Mouse (Mus musculus) heart, postnatal 0 days (tissue): Measurements from ENCODE around the gene Kif1c. TPM values are rescaled to one million over a fixed set of nuclear protein-coding genes. Genes with fewer than 3 reads are reported as not detected.
"Not testable (repeated sequence)": the region's sequence is repeated elsewhere in the genome, so short reads cannot be mapped to it uniquely, and the experiment has no call there.

ENCODE experiments used
- ATAC-seq: fragments of 200-750 bp; cut with Nextera tagmentation; 2 replicates; pipeline ENCODE4 v1.8.0; 2017; ENCODE audit warnings: low read depth, moderate number of reproducible peaks, moderate library complexity; ENCODE audit not compliant: insufficient read depth
- DNase-seq: peaks from one replicate; pipeline ENCODE4 v3.0.0-alpha.2; 2016; ENCODE audit warnings: low spot score
- H3K27ac ChIP-seq: fragments of 300-500 bp; sonication (generic); 2 replicates; pipeline ENCODE4 v1.5.1; 2014; ENCODE audit warnings: low read depth, mild to moderate bottlenecking
- H3K27me3 ChIP-seq: fragments of 300-500 bp; sonication (generic); 2 replicates; pipeline ENCODE4 v1.6.1; 2014; ENCODE audit warnings: low read length, mixed read lengths; ENCODE audit not compliant: control insufficient read depth, insufficient read depth
- H3K36me3 ChIP-seq: fragments of 300-500 bp; sonication (generic); replicated peaks from 2 replicates; pipeline ENCODE4 v1.6.1; 2014; ENCODE audit warnings: low read length, mixed read lengths; ENCODE audit not compliant: control insufficient read depth, insufficient read depth
- H3K4me1 ChIP-seq: fragments of 300-500 bp; sonication (generic); 2 replicates; pipeline ENCODE4 v1.6.1; 2014; ENCODE audit warnings: antibody characterized with exemption; ENCODE audit not compliant: control insufficient read depth, insufficient read depth
- H3K4me2 ChIP-seq: fragments of 300-500 bp; sonication (generic); 2 replicates; pipeline ENCODE4 v1.6.1; 2014; ENCODE audit warnings: low read depth, mild to moderate bottlenecking, low read length, moderate library complexity
- H3K4me3 ChIP-seq: fragments of 300-500 bp; sonication (generic); 2 replicates; pipeline ENCODE4 v1.5.1; 2014; ENCODE audit warnings: low read depth, low read length
- H3K9ac ChIP-seq: fragments of 300-500 bp; sonication (generic); replicated peaks from 2 replicates; pipeline ENCODE4 v1.6.1; 2014; ENCODE audit warnings: low read depth, low read length, mixed read lengths
- H3K9me3 ChIP-seq: fragments of 300-500 bp; sonication (generic); replicated peaks from 2 replicates; pipeline ENCODE4 v1.6.1; 2016; ENCODE audit warnings: low read length; ENCODE audit not compliant: control insufficient read depth
- CTCF ChIP-seq: IDR thresholded peaks from 2 replicates; pipeline ENCODE4 v1.5.1; 2016; ENCODE audit warnings: antibody characterized with exemption, control low read depth, low read depth
- EP300 ChIP-seq: IDR thresholded peaks from 2 replicates; pipeline ENCODE4 v1.6.1; 2016; ENCODE audit warnings: antibody characterized with exemption, low read depth
- WGBS: fragments of 180-500 bp; shearing (Covaris S2); extraction: QIAGEN DNeasy Blood & Tissue Kit; methylation state at CpG from one replicate; pipeline ENCODE4 v1.1.7; 2014; 5-methylcytosine and 5-hydroxymethylcytosine counted together
- polyA plus RNA-seq: library from polyadenylated mRNA; unstranded; fragments of >200 nt; fragmentation: Nextera tagmentation; extraction: Ambion mirVana; gene quantifications from 2 replicates; pipeline ENCODE4 v1.2.1, GENCODE M21; 2015
- total RNA-seq: library from RNA; depleted of rRNA; stranded (reverse); fragments of >200 nt; gene quantifications from 2 replicates; pipeline ENCODE4 v1.2.3, GENCODE M21; 2014; ENCODE audit warnings: low replicate concordance

Kif1c gene
- total and polyA plus RNA-seq, 2 experiments from 2014 or later, result 6.4 to 92.9 TPM

DNA sequence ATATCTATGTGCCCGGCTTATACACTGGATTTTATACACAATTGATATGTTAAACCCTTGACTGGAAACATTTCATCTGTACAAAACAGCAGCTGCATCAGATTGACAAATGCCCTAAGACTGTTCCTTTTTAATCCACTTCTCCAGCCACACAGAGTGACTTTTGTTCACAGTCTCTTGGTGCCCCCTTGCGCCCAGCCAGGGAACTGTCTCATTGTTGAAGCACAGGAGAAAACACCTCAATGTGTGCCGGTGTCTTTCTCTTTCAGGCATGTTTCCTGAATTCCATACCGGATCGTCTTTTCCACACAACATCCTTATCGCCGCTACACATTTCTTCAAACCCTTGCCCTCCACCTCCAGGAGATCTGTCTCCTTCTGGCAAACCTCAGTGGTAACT lies 55.3 kb downstream of the Kif1c start:
- H3K27me3 ChIP-seq, result no peaks in the 10 kb centered on the region
- H3K4me1 ChIP-seq, result no peaks in the 10 kb centered on the region
- no peak overlapping the region for H3K9ac ChIP-seq
- peak; percentile 60; the same call in 1 of the 2 replicates for ATAC-seq
- H3K9me3 ChIP-seq, result no peaks in the 10 kb centered on the region
- H3K36me3 ChIP-seq, result no peaks in the 10 kb centered on the region
- H3K27ac ChIP-seq, result no peak overlapping the region
- no peak overlapping the region for H3K4me3 ChIP-seq
- TF ChIP-seq EP300, result no peak
- peak; percentile 96 for TF ChIP-seq CTCF
- WGBS, result 6% methylated on average over 7 of the region's 7 CpGs
- peak; percentile 63 for DNase-seq
- H3K4me2 ChIP-seq, result no peak overlapping the region

DNA sequence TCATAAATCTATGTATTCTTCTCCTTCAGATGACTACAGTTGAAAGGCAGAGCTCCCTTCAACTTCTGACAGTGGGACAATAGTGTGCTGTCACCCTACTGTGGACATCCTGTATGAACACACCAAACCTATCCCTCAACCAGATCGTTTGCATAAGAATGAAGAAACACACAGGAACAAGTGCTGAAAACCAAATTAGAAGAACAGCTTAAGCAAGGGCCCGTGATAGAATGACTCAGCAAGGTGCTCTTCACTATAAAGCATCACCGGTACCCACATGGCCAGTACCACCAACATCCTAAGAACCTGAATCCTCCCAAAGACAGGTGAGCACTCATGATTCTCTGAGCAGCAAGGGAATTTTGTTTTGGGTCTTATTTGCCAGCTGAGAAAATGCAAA lies 60.1 kb downstream of the Kif1c start:
- H3K27me3 ChIP-seq, DNase-seq, H3K27ac ChIP-seq, H3K4me3 ChIP-seq, H3K36me3 ChIP-seq, H3K9me3 ChIP-seq, H3K9ac ChIP-seq, ATAC-seq, H3K4me1 ChIP-seq, H3K4me2 ChIP-seq: not testable (repeated sequence)
- 60% methylated on average over 3 of the region's 3 CpGs for WGBS

DNA sequence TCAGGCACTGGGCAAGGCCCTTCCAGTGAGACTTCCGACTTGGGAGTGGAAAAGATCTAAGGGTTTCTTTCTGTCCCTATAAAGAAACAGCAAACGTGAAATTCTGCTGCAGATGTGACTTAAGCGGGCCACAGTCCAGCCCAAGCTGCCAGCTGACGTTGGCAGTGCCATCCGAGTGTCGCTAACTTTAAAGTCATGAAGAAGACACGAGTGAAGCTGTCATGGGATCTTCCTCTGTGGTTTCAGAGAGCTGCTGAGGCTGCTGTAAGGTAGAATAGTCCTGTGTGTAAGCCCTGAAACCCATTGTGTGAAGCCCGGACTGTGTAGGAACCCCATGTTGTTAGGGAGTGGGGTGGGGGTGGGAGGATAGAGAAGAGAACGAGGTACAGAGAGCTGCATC lies 62.3 kb downstream of the Kif1c start:
- DNase-seq, result no peak
- 78% methylated on average over 9 of the region's 9 CpGs for WGBS
- Histone ChIP-seq H3K27ac (no peak overlapping the region), H3K36me3 (0 out of 2 replicates have a peak, but pooled peaks cover 2% of the 10 kb centered on the region), H3K4me1 (peaks cover 13% of the 10 kb centered on the region), H3K27me3 (no peaks in the 10 kb centered on the region), H3K9ac (no peak overlapping the region), H3K4me3 (no peak overlapping the region), H3K9me3 (no peaks in the 10 kb centered on the region), H3K4me2 (no peak overlapping the region)
- no peak for ATAC-seq
- TF ChIP-seq EP300, result no peak
- no peak for TF ChIP-seq CTCF

DNA sequence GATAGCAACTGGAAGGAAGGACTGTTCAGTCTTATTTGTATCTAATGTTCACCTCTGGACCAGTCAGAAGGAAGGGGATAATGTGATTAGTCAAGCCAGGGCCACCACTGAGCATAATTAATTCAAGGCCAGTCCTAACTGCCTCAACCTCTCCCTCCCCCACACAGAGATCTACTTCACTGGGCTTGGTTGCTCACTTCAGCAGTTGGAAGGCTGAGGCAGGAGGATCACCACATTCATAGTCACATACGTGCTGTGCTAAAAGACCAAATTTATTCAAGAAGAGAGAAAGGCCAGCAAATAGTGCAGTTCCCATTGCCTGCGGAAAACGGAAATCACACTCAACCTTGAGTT lies 63.2 kb downstream of the Kif1c start:
- DNase-seq (no peak), ATAC-seq (no peak)
- Histone ChIP-seq H3K9me3 (no peaks in the 10 kb centered on the region), H3K9ac (peak overlapping the region; percentile 75), H3K4me2 (peak overlapping the region; percentile 82), H3K4me3 (peak overlapping the region; percentile 77), H3K27ac (peak overlapping the region; percentile 91), H3K4me1 (peaks cover 13% of the 10 kb centered on the region), H3K36me3 (peaks cover 9% of the 10 kb centered on the region), H3K27me3 (no peaks in the 10 kb centered on the region)
- TF ChIP-seq EP300 (no peak), CTCF (no peak)
- WGBS, result 28% methylated on average over 3 of the region's 3 CpGs

DNA sequence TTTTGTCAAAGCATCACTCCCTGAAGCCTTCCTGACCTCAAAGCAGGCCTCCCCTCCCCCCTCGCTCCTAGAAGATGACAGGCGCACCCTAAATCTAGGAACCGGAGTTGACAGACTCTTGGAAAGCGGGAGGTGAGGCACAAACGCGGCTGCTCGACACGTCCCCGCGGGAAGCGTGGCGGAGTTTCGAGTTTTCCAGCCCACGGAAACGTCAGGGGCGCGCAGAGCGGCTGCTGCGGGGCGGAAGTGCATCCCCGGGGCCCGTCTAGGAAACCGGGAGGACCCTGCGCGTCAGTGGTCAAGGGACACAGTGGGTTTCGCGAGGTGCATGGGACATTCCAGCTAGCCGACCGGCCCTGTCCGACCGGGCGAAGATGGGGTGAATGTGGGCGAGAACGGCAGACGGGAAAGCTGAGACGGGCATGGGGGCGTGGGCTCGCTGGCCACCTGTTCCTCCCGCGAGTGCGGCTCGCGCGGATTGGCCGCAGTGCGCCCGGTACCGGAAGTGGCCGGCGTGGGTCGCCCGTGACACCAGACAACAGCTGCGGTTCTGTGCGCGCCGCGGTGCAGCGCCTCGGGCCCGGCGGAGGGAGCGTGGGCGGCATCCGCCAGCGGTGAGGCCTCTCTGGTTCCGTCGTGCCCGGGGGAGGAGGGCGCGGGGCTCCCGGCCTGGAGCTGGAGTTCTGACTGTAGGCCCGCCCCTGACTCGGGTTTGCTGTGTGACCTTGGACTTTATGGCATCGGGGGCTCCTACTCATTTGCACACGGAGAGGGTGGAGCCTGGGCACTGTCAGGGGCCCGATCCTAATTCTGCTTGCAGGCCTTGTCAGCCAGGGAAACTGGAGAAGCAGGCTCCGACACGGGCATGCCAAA lies 63.8 kb downstream of the Kif1c start, which contains the start of gene Zfp3:
Gene Zfp3, plus strand, starts transcription at position 274 of the 873 bp plus-strand sequence.
- peak; percentile 74 for DNase-seq

More for the DNA sequence above, 63.8 kb downstream of the Kif1c start, which contains the start of gene Zfp3:
- peak; percentile 88 for ATAC-seq
- TF ChIP-seq CTCF (no peak), EP300 (no peak)
- peaks cover 13% of the 10 kb centered on the region for H3K4me1 ChIP-seq
- H3K27me3 ChIP-seq, result no peaks in the 10 kb centered on the region
- H3K27ac ChIP-seq, result peak within 1 kb of the TSS; percentile 91
- under 1% methylated on average over 75 of the region's 78 CpGs for WGBS
- H3K4me3 ChIP-seq, result peak within 1 kb of the TSS; percentile 77
- no peaks in the 10 kb centered on the region for H3K9me3 ChIP-seq
- H3K9ac ChIP-seq, result peak within 1 kb of the TSS; percentile 75
- H3K36me3 ChIP-seq, result peaks cover 9% of the 10 kb centered on the region
- H3K4me2 ChIP-seq, result peak within 1 kb of the TSS; percentile 82
